Mouse (Mus musculus) neural tube, embryonic 10.5 days (tissue): ENCODE data around the gene Ap5z1.

Experiments used
- DNase-seq: peaks from one replicate; pipeline ENCODE4 v3.0.0-alpha.2; 2017; ENCODE audit warnings: low spot score; ENCODE audit errors: extremely low spot score

The Ap5z1 gene

DNA sequence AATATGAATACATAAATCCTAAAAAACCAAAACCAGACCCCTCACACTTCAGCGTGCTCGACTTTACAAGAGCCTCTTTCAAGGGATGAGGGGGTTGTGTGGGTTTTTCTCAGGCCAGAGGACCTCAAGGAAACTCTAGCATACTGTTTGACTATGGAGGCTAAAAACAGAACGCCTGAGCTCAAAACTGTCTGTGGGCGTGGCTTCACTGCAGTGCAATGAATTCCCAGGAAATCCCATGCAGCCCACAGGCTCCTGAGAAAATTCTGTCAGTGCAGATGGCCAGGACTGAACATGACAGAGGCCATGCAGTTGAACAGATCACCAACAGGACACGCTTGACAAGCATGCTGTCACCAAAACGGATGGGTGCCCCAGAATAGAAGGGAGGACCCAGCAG is 55.2 kb downstream of the Ap5z1 start:
- DNase-seq, result no peak

GRCm38 (mm10) chr5:142520360-142520759 is 56.6 kb downstream of the Ap5z1 start:
- no peak for DNase-seq

- no peak for DNase-seq
These were observed 57.6 kb downstream of the Ap5z1 start for GRCm38 (mm10) chr5:142521195-142521866.

GRCm38 (mm10) chr5:142524711-142525464 is 61.1 kb downstream of the Ap5z1 start:
- no peak for DNase-seq
